Mouse (Mus musculus) bone marrow, adult 2 months (tissue): ENCODE measurements around the gene Arhgap18. TPM values are rescaled to one million over a fixed set of nuclear protein-coding genes. Genes with fewer than 3 reads are reported as not detected.

Experiments used
- H3K27ac ChIP-seq: fragments of 200-500 bp; 2 replicates; pipeline ENCODE4 v1.5.1; 2012; ENCODE audit warnings: low read depth, mild to moderate bottlenecking, control low read depth, inconsistent platforms, low read length; ENCODE audit not compliant: control insufficient read depth, poor library complexity, insufficient read depth
- H3K4me1 ChIP-seq: fragments of 200-500 bp; 2 replicates; pipeline ENCODE4 v1.6.1; 2011; ENCODE audit warnings: low read length; ENCODE audit not compliant: control insufficient read depth, insufficient read depth
- H3K4me3 ChIP-seq: fragments of 200-500 bp; replicated peaks from 2 replicates; pipeline ENCODE3; 2011; ENCODE audit warnings: mild to moderate bottlenecking, low read depth, low read length, control low read depth; ENCODE audit not compliant: control insufficient read depth
- CTCF ChIP-seq: fragments of 200-500 bp; IDR thresholded peaks from 2 replicates; pipeline ENCODE4 v1.5.1; 2011; ENCODE audit warnings: low read length, control low read depth; ENCODE audit not compliant: control insufficient read depth, insufficient read depth
- POLR2A ChIP-seq: fragments of 200-500 bp; IDR thresholded peaks from 2 replicates; pipeline ENCODE4 v1.6.1; 2011; ENCODE audit warnings: low read depth, mild to moderate bottlenecking, control low read depth, low read length, borderline replicate concordance; ENCODE audit not compliant: control insufficient read depth
- WGBS: fragments of 180-500 bp; shearing (Covaris S2); methylation state at CpG from one replicate; pipeline ENCODE4 v1.1.7; 2018; 5-methylcytosine and 5-hydroxymethylcytosine counted together
- polyA plus RNA-seq: library from polyadenylated mRNA; stranded (reverse); fragments of >200 nt; gene quantifications from 2 replicates; pipeline ENCODE4 v1.2.4, GENCODE M21; 2011; ENCODE audit warnings: low replicate concordance; ENCODE audit not compliant: missing spikeins, insufficient read depth, insufficient read length

The Arhgap18 gene
- polyA plus RNA-seq, 1 experiment: 22.4 TPM

DNA sequence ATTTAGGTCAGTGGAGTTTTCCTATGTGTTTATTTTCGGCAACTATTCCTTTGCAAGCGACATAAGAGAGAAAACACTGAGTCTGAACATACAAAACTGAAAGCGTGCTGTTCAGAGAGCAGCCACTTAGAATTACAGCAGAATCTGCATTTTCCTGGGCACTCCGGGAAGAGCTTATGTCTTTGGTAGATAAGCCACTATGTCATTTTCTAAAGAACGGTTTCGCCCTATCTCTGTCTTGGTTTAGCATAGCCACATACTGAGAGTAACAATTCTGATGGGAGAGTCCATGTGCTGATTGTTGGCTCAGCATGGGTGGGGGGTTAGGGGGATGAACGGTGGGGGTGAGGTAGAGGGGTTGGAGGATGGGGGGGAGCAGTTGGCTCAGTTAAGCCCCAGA lies 197.2 kb downstream of the Arhgap18 start:
- Histone ChIP-seq H3K4me3 (no peak overlapping the region), H3K27ac (no peak overlapping the region)
- WGBS: 65% methylated on average over 7 of the region's 7 CpGs

DNA sequence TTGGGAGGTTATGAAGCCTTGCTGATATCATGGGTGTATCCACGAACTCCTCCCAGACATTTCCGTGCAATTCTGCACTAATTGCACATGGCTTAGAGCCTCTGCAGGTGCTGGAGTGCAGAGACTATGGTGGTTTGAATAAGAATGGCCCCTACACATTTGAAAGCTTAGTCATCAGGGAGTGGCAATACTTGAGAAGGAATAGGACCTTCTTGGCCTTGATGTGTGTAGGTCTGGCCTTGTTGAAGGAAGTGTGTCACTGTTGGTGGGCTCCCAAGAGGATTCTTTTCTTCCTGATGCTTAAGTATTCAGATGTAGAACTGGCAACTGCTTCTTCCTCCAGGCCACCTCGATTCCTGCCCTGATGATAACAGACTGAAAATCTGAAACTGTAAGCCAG lies 205.3 kb downstream of the Arhgap18 start:
- H3K4me1 ChIP-seq: no peaks in the 10 kb centered on the region
- no peak overlapping the region for H3K27ac ChIP-seq
- no peak for TF ChIP-seq POLR2A
- no peak for TF ChIP-seq CTCF
- 71% methylated on average over 3 of the region's 3 CpGs for WGBS
- no peak overlapping the region for H3K4me3 ChIP-seq

More for the DNA sequence above, 197.2 kb downstream of the Arhgap18 start:
- TF ChIP-seq POLR2A (no peak), CTCF (no peak)
- no peaks in the 10 kb centered on the region for H3K4me1 ChIP-seq
